Mouse (Mus musculus) thymus, postnatal 25 days (tissue): ENCODE results near the gene Pld1.
"Not testable (repeated sequence)": the region's sequence is repeated elsewhere in the genome, so short reads cannot be mapped to it uniquely, and the experiment has no call there.

Source experiments
- DNase-seq: peaks from one replicate; pipeline ENCODE4 v3.0.0; 2022

The Pld1 gene

DNA sequence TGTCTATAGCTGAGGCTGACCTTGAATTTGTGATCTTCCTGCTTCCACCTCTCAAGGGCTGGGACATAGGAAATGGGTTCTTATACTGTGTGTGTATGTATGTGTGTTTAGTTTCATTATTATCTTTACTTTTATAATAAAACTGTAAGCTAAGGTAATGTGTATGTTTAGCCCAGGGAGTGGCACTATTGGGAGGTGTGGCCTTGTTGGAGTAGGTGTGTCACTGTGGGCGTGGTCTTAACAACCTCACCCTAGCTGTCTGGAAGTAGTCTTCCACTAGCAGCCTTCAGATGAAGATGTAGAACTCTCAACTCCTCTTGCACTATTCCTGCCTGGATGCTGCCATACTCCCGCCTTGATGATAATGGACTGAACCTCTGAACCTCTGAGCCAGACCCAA, 6.9 kb downstream of the Pld1 start:
- not testable (repeated sequence) for DNase-seq

DNA sequence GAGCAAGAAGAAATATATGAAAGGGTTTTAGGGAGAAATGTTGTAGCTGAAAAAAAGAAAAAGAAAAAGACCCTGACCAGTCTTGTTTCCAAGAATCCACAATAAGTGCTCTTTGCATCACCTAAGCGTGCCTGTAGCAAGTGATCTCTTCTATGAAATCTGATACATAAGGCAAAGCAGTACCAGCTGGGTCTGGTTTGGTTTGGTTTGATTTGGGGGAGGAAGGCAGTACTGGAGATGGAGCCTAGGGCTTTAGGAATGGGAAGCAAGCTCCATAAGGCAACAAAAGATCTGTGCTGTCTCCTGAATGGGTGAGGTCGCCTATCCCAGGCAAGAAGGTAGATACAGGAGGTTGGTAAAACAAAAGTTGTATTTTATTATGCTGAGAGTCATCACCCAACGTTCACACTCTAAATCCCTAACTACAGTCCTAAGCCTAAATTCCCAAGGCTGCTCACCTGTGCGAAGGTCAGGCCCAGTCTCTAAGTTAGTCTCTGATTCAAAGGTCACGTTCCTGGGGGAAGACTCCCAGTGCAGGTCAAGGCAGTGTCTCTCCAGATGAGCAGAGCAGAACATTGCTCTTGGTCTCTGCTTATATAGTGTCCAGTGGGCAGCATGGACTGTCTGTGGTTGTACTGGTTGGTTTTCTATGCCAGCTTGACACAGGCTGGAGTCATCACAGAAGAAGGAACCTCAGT, 10.8 kb downstream of the Pld1 start:
- no peak for DNase-seq

DNA sequence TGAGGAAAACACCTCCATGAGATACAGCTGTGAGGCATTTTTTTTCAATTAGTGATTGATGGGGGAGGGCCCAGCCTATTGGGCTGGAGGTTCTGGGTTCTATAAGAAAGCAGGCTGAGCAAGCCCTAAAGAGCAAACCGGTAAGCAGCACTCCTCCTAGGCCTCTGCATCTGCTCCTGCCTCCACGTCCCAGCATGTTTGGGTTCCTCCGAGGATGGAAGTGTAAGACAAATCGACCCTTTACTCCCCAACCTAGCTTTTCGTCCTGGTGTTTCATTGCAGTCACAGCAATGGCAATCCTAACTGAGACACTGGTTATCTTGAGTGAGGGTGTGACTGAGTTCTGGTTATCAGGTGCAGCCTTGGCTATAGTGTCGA, 11.4 kb downstream of the Pld1 start:
- no peak for DNase-seq

DNA sequence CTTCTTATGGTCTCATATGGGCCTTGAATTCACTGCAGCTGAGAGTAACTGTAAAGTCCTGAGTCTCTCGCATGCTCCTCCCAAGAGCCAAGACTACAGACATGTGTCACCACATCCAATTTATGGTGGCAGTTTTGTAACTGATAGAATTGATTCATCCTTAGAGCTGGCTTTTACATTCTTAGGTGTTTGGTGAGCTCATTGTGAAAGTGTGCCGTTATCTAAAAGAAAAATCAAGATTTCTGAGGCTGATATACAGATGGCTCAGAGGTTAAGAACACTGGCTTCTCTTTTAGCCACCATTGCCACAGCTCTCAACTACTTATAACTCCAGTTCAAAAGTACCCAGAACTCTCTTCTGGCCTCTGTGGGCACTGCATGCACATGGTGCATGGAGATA, 12.2 kb downstream of the Pld1 start:
- no peak for DNase-seq

DNA sequence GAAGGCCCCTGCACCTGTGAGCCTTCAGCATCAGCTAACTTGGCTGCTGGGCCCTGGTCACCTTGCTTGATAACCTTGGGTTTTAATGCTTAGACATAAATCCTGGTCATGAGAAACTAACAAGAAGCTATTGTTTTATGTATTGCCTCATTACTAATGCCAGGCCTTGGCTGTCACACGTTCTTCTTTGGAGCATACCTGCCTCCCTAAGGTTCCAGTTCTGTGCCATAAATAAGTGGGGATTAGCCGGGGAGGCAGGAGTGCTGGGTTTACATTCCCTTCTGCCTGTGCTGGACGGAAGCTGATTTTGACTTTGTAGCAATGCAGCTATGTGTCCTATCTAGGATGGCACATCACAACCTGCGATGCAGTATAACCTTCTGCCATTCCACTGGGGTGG, 13.2 kb downstream of the Pld1 start:
- DNase-seq, result no peak

DNA sequence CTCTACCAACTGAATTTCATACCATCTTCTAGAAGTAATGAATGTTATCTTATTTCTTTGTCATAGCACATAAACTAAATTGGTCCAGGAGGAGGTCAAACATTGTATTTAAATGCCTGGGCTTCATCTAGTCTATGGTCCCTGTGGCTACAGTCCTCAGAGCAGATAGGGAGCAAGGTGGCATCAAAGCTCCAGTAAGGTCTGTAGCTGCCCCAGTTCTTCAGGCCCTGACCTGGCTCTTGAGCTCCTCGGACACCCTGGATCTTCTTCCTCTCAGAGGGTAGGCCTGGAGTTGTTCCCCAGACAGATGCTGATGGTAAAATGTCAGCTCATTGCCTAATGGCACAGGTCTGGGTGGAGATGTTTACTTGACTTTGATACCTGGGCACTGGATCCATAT, 17.5 kb downstream of the Pld1 start:
- no peak for DNase-seq

DNA sequence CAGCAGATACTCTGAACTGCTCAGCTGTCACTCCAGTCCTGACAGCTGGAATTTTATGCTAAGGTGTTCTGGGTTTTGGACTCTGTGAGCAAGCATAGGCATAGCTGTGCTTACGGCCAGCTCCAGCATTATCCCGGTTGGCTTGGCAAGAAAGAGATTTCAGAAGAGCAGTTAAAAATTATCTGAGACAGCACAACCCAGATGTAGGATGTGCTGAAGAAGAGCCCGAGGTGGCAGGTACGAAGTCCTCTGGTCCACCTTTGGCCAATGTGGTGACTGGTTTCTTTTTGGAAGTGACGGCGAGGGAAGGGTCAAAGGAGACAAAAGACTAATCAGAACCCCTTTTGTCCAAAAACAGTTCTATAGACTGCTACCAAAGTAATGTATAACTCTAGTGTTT, 20.7 kb downstream of the Pld1 start:
- DNase-seq, result no peak

DNA sequence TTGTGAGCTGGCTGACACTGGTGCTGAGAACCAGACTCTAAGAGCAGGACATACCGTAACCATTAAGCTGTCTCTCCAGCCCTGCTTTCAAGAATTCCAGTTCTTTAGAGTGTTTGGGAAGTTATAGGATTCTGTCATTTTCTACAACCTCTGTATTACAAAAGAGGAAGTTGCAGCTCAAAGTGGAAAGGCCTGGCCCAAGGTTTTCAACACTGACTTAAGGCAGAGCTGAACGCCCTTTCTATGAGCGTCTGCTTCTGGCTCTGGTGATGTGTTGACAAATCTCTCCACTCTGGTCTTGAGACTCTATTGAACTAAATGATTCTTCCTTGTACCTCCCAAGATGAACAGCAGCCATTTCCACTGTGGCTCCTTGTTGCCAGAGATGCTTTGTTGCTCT, 22.7 kb downstream of the Pld1 start:
- DNase-seq, result no peak

DNA sequence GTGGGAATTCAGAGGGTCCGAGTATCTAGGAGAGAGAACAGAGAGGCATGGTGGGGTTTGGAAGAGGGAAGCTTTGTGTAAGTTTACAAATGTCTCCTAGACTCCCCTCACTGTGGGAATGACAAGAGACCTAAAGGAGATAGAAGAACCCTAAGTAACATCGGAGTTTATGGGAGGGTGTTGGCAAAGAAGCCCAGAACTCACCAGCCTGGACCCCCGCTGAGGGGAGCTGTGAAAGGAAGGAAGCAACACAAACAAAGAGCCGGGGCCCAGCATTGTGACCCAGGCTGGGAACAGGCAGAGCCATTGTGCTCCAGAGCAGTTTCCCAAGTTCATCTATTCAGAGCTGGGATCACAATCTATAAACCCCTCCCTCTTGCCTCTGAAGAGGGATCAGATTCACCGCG, 25.3 kb downstream of the Pld1 start:
- DNase-seq, result no peak

DNA sequence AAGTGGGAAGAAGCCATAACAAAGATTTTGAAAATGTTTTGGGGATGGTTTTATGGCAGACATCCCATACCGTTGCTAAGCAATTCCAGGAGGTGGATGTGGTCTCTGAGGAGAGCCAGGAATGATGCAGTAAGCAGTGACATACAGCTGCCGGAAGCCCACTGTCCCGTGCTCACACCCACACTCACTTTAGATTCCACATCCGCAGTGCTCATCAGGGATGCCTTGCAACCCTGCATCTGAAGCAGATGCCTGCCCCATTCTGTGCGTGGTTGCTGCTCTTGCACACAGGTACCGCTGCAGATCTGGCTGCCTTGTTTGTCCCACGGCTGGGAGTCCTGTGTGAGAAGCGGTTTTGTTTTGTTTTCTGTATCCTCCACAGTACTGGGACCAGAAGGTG, 30.2 kb downstream of the Pld1 start:
- DNase-seq, result no peak

DNA sequence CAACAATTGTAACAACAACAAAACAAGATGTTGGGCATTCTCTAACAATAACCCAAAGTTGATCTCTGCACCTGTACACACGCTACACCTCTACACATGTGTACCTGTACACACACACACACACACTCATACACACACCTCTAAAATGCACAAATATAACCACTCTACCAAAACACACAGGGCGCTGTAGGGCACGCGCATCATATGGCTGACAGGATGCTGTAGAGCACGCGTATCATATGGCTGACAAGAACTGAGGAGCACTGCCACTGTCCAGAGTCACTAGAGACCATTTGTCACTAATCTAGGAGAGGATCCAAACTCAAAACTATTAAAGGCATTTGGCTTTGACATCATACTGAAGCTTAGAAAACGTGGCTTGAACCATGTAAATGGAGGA, 35.4 kb downstream of the Pld1 start:
- DNase-seq, result no peak

DNA sequence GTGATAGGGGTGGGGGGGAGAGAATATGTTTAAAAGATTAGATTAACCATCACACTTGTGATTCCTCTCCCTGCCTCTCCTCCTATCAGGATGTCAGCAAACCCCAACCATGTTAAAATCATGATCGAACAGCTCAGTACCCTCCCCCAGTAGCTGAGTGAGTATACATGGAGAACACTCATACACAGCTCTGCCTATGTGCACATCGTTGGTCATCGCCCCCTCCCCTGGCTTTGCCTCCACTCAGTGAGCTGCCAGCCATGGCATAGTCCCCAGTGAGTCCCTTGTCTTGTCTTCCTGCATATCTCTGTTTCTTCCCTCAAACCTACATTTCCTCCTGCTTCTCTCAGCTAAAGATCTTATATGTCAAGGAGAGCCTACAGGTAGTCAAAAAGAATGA, 36.5 kb downstream of the Pld1 start:
- DNase-seq, result no peak

DNA sequence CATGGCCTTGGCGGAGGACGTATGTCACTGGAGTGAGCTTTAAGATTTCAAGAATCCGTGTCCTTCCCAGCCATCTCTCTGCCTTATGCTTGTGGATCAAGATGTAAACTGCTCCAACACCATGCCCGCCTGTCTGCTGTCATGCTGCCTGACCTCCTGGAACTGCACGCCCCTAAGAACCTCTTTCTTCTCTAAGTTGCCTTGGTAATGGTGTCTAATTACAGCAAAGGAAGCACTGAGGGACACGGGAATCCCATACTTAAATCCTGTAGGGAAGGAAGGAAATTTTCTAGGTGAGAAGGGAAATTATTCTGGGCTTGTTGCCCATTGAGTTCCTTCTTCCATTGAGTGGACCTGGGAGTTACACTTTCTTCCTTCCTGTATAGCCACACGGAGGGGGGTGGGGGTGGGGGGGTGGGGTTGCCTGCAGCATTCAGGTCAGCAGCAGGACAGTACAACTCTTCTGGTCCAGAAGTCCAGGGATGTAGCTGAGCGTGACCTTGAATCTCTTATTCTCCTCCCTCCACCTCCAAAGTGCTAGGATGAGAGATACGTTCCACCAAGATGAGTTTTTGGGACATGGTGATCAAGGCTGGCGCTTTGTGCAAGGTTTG, 38.5 kb downstream of the Pld1 start:
- DNase-seq, result no peak

DNA sequence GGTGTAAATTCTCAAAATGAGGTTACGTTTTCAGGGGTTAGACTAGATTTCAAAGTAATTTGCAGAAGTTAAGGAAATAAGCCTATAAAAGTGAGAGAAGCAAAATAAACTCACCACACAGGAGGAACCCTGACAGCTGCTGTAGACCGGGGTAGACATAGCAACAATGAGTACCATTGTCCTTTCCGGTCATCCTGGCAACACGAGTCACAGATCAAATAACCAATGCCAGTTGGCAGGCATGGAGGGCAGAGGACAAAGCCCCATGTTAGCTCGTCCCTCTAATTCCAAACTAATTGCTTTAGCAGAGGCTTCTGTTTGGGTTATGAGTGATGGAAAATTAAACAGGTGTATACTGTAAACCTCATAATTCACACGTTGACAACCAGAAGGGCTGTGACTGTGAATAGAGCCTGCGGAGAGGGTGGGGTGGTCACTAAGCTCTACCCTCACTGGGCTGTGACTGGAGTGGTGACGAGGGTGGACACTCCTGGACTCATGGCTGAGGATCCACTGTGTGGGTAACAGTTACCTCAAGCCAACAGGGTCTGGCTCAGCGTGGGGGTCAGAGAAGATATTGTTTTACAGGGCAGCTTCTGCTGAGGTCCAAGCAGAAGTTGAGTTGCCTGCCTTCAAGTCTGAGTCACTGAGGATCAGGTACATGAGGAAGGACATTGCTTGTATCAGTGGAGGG, 39.7 kb downstream of the Pld1 start:
- DNase-seq, result no peak

DNA sequence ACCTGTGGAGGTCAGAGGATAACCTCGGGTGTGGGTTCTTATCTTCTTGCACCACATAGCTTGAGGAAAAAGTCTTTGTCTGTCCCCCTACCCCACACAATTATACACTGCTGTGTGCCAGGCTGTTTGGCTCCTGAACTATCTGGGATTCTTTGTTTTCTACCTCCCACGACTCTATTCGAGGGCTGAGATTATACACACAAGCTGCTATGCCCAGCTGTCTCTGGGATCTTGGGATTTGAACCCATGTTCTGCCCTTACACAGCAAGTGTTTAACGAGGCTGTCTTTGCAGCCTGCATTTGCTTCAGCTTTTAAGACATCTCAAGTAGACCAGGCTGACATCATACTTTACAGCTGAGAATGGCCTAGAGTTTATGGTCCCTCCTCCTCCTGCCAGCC, 43.1 kb downstream of the Pld1 start:
- no peak for DNase-seq

DNA sequence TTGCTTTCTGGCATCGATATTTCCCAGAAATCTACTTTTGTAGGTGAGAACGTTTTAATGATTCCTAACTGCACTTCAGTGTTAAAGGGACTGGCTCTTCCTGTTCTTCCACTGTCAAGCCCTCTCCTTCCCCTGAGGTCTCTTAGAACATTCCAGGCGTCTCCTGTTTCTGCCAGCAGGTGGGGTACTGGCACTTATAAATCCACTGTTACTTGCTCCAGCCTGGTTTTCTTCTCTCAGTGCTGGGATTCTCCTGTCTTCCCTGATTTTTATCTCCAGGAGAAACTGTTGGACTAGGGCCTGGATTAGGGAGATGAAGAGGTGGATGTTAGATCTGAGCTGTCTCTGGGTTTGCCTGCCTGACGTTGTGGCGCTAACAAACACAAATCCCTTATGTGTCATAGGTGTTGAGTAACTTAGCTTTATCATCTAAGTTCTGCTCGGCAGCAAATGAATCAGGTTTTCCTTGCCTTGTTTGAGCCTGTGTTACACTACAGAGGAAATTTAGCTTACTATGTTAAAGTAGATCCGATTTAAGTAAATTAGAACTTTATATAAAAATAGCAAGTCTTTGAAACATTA, 44.0 kb downstream of the Pld1 start:
- peak; percentile 23 for DNase-seq

DNA sequence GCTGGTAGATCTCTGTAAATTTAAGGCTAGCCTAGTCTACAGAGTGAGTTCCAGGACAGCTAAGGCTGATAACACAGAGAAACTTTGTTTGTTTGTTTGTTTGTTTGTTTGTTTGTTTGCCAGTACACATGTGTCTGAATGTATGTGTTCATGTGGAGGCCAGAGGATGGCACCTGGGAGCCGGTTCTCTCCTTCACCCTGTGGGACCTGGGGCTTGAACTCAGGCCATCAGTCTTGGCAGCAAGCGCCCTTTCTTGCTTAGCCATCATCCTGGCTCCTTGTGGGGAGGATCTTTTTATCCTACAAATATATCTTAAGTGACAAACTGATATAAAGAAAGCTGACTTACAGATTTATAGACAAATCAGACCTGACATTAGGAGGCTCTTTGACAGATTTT, 44.8 kb downstream of the Pld1 start:
- DNase-seq, result no peak

DNA sequence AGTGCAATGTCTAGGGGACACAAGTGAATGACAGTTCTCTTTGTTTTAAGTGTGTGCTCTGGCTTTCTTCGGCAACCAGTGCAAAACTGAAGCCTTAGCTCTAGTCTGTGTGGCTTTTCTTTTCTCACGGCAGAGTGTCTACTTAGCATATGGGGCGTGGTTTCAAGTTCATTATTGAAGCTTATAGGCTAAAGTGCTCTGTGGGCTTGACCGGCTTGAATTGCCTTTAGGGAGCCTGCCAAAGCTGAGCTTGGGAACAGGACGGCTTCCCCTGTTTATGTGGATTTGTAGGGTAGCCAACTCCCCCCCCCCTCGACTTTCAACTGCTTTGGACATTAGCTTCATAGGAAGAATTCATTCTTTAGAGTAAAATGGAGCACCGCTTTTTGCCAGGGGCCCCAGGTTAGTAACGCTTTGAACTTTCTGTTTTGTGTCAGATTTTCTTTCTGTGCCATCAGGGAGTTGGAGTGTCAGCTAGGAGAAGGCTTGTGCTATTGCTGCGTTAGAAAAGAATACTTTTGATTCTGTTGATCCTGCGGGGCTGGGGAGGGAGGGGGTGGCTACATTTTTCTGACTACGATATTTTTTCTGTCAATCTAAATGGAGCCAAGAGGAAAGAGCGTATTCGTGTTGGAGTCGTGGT, 45.6 kb downstream of the Pld1 start:
- peak; percentile 43 for DNase-seq

DNA sequence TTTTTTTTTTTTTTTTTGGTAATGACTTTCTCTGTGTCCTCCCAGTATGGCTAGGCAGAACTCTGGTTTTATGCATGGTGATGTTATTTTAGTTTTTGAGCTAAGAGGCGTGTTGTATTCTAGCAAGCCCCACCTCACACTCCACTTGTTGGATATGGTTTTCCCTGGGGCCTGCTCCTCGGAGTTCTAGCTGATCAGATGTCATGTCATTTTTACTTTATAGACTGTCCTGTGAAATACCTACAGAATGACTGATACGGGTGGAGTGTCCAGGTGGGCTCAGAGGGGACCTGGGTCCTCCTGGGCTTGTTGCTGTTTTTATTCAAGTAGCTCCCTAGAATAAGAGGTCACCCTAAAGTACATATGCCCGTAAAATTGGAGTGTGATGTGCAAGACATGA, 46.1 kb downstream of the Pld1 start:
- no peak for DNase-seq

DNA sequence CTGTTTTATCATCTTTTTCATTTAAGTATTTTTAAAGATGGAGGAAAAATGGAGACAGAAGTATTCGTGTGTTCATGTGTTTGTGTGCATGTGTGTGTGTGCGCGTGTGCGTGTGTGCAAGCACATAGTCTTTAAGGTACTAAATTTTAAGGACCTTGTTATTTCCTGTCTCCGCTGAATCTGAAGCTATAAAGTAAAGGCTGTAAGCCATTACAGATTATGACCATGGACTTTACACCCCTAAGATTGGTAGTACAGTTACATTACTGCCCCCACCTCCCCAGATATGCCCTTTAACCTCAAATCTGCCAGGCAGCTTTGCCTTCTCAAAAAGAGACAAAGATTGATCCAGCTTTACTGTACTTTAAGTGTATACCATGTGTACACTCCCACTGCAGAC, 46.8 kb downstream of the Pld1 start:
- no peak for DNase-seq

DNA sequence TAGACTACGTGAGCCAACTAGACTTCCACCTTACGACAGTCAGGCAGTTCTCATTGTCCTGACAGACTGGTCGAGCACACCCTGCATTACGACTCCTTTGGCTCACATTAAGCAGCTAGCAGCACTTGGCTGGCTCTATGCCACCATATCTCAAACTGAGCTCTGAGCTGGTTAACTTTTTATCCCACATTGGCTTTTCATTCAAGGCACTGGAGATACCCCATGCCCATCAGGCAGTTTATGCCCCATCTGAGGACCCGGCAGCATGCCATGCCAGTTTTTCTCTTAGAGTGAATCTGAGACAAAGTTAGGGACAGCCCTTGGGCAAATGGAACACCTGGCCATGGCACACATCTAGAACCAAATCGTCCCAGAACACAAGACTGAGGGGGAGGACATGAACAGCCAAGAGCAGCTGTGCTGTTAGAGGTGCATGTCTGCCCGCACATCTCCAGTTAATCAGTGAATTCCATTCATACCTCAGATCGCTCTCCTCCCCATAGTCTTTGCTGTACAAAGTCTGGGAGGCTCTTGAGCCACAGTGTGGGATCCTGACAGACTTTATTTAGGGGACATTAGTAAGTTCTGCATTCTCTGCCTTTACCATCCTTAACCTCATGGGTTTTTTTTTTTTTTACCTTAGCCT, 49.5 kb downstream of the Pld1 start:
- DNase-seq, result no peak

DNA sequence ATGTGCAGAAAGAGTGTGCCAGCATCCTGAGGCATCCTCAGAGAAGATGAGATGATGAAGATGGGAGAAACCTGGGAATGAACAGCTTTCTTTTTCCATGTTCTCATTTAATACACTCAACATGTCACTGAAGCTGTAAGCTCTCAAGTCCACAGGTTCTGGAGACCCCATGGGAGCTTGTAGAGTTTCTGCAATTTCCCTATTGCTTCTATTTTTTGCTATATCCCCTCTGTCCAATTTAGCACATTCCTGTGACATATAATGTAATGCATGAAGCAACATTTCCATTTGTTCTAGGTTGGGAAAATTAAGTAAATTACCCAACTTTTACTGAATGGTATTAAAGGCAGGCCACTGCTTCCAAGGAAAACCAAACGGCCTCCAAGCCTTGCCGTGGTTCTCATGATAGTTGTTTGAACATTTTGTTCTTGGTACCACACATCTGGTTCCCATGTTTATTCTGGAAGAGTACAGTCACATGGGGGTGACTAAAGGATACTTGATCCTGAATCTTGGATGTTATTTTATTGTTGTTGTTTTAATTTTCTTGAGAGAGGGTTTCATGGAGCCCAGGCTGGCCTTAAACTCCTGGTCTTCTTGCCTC, 52.7 kb downstream of the Pld1 start:
- no peak for DNase-seq
